Mouse (Mus musculus) cerebellum, adult 9-11 months (tissue): ENCODE data around the gene Mkks.

ENCODE experiments used
- DNase-seq: peaks from one replicate; pipeline ENCODE4 v3.0.0; 2022

The Mkks gene

GRCm38 (mm10) chr2:136834715-136835075 lies 56.5 kb downstream of the Mkks start:
- no peak for DNase-seq

GRCm38 (mm10) chr2:136833976-136834714 lies 57.0 kb downstream of the Mkks start:
- DNase-seq, result no peak

- DNase-seq, result no peak
These were observed 58.3 kb downstream of the Mkks start for GRCm38 (mm10) chr2:136832936-136833335.

GRCm38 (mm10) chr2:136827612-136828011 lies 63.6 kb downstream of the Mkks start:
- no peak for DNase-seq
